Mouse (Mus musculus): ENCODE data around the gene Car2.

The Car2 gene

GRCm38 (mm10) chr3:14886102-14887098 is at the start of gene Car2:
Gene Car2, plus strand, starts transcription at chr3:14886273.
- DNase-seq: peak; percentile 86

GRCm38 (mm10) chr3:14838936-14839335 is 47.1 kb upstream of the Car2 start:
- DNase-seq: no peak

GRCm38 (mm10) chr3:14839466-14840118 is 46.5 kb upstream of the Car2 start:
- no peak for DNase-seq

GRCm38 (mm10) chr3:14848587-14849254 is 37.4 kb upstream of the Car2 start:
- DNase-seq: no peak

- no peak for DNase-seq
Measured at GRCm38 (mm10) chr3:14853966-14854365, 32.1 kb upstream of the Car2 start.

GRCm38 (mm10) chr3:14854446-14854845 is 31.6 kb upstream of the Car2 start:
- no peak for DNase-seq

GRCm38 (mm10) chr3:14857874-14858273 is 28.2 kb upstream of the Car2 start:
- no peak for DNase-seq

- no peak for DNase-seq
Measured at GRCm38 (mm10) chr3:14860291-14860690, 25.8 kb upstream of the Car2 start.

- no peak for DNase-seq
Measured at GRCm38 (mm10) chr3:14861165-14861564, 24.9 kb upstream of the Car2 start.

- no peak for DNase-seq
Measured at GRCm38 (mm10) chr3:14861787-14862186, 24.3 kb upstream of the Car2 start.

- no peak for DNase-seq
Measured at GRCm38 (mm10) chr3:14862654-14863021, 23.4 kb upstream of the Car2 start.

- no peak for DNase-seq
Measured at GRCm38 (mm10) chr3:14863022-14863711, 22.9 kb upstream of the Car2 start, which contains the start of gene Car3. Gene Car3, plus strand, starts transcription at chr3:14863512.

GRCm38 (mm10) chr3:14863922-14864321 is 22.2 kb upstream of the Car2 start:
- no peak for DNase-seq

GRCm38 (mm10) chr3:14865941-14866340 is 20.1 kb upstream of the Car2 start:
- no peak for DNase-seq

GRCm38 (mm10) chr3:14869779-14870178 is 16.3 kb upstream of the Car2 start:
- DNase-seq: peak; percentile 87

- no peak for DNase-seq
Measured at GRCm38 (mm10) chr3:14870528-14870927, 15.5 kb upstream of the Car2 start.

- no peak for DNase-seq
Measured at GRCm38 (mm10) chr3:14871386-14871785, 14.7 kb upstream of the Car2 start.

GRCm38 (mm10) chr3:14874402-14875040 is 11.6 kb upstream of the Car2 start:
- DNase-seq: no peak

- no peak for DNase-seq
Measured at GRCm38 (mm10) chr3:14876325-14876918, 9.7 kb upstream of the Car2 start.

GRCm38 (mm10) chr3:14877251-14877909 is 8.7 kb upstream of the Car2 start:
- DNase-seq: no peak

GRCm38 (mm10) chr3:14878749-14879223 is 7.3 kb upstream of the Car2 start:
- DNase-seq: no peak
